Mouse (Mus musculus) left cerebral cortex, postnatal 36 days (tissue): ENCODE measurements at regions not wholly inside any gene's neighbourhood (a gene's known extent, or its start where the extent isn't known, plus 50 kb on each side); places are given as distances from the start of the nearest gene placed in this dataset.

Experiments used
- DNase-seq, 2 experiments: peaks; one replicate each; pipeline ENCODE4 v3.0.0; 2021 to 2022; ENCODE audit warnings: low spot score in 2 of 2, mixed read lengths in 1 of 2
- intact Hi-C: fragments of 180-260 bp; cut with DNase I; formaldehyde crosslinking; loops from one replicate; pipeline ENCODE4 v1.15.1; 2025

GRCm38 (mm10) chr11:89247991-89248390 is 54.1 kb downstream of the Nog start:
- intact Hi-C loops = no loop called here
- no peak for DNase-seq

GRCm38 (mm10) chr11:89243370-89243769 is 58.8 kb downstream of the Nog start:
- peak in 1 of 2 experiments; percentile 17 for DNase-seq

GRCm38 (mm10) chr11:89242130-89242529 is 60.0 kb downstream of the Nog start:
- intact Hi-C loops = no loop called here
- DNase-seq = no peak

More at GRCm38 (mm10) chr11:89243370-89243769, 58.8 kb downstream of the Nog start:
- intact Hi-C loops = loop anchor here (1.0 kb wide), 1 partner anchor 60 kb away; no protein-coding TSS in a partner anchor

DNA sequence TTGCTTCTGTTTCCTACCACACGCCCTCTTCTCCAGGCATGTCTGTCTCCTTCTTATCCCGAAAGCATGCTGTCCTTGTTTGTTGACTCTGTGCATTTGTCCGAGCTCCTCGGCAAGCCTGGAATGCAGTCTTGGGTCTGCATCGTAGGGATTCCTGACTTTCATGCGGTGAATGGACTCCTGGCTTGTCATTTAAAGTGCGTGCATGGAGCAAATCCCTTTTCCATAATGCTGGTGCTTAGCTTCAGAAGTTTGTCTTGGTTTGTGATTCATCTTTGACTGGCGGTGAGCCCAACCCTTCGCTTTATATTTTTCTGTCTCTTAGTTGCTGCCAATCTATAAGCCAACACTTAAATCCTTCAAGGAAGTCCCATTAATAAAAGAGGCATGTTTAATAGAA is 62.2 kb downstream of the Nog start:
- intact Hi-C loops = no loop called here
- DNase-seq = no peak

DNA sequence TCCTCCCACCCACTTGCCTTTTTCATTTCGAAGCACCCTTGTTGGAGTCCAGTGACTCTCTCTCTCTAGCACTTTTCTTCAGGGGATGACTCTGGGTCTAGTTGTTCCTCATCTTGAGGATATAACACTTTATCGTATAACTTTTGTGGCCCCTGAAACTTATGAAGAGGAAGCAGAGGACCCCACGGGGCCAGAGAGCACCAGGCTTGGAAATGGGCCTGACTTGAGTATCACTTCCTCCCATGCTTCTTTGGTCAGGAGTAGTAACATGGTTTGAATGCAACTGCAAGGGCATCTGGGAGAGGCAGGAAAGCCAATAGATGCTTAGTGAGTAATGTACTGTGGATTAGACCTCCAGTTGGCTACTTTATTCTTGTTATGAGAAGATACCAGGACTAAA is 65.2 kb downstream of the Nog start:
- intact Hi-C loops = no loop called here
- no peak for DNase-seq

GRCm38 (mm10) chr11:89232884-89233480 is 69.2 kb downstream of the Nog start:
- intact Hi-C loops = no loop called here
- no peak for DNase-seq

- DNase-seq = no peak
- intact Hi-C loops = no loop called here
These were observed 72.4 kb downstream of the Nog start for GRCm38 (mm10) chr11:89229726-89230125.

- DNase-seq = no peak
- intact Hi-C loops = no loop called here
These were observed 88.9 kb downstream of the Nog start for GRCm38 (mm10) chr11:89213204-89213603.

DNA sequence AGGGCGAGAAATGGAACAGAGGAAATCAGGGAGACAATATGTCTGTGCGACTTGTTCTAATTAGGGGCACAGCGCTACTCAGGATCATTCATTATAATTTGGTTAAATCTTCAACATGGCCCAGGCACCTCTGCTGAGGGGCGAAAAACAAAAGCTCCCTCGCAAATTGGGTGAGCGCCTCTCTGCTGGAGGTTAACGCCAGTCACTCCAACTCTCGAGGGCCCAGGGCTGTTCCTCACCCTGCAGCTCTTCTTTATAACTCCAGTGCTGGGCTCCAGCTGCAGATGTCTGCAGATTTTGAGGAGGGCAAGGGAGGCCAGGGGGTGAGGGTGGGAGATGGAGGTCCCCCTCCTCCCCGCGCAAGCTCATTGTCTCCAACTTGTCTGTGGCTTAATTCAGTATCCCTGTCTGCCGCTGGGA is 92.6 kb downstream of the Nog start:
- intact Hi-C loops = no loop called here
- no peak for DNase-seq

DNA sequence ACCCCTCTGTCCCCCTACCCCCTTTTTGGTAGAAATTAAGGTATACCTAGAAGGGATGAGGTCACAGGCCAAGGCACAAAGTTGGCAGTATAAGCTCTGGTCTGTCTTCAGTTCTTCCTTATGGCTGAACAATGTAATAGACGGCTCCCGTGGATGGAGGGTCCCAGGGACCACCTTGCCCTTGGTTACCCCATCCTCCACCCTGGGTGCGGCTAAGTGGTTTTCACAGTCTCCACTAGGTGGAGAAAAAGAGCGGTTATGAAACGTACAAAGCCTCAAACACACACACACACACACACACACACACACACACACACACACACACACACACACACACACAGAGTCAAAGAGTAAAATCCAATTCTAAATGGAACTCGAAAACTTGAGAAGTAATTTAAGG is 93.1 kb downstream of the Nog start:
- no peak for DNase-seq
- intact Hi-C loops = no loop called here

DNA sequence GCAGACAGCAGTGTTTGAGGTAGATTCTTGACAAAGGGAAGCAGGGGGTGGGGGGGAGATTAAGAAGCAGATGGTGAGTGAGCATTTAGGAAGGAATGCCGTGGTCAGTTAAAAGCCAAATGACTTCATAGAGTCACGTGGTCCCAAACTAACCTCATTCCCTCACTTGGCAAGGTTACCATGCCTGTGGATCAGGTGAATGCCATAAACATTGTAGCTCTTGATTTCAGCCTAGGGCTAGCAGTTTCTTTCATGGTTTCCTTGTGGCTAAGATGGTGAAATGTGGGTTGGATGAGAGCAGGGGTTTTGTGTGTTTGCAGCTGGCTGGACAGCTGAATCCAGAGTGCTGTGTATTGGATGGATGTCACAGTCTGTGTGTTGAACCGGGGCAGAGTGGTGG is 95.3 kb downstream of the Nog start:
- intact Hi-C loops = no loop called here
- no peak for DNase-seq

GRCm38 (mm10) chr11:89204948-89205545 is 97.1 kb downstream of the Nog start:
- intact Hi-C loops = no loop called here
- no peak for DNase-seq

- DNase-seq = no peak
- intact Hi-C loops = no loop called here
These were observed 101.7 kb downstream of the Nog start for GRCm38 (mm10) chr11:89200458-89200857.

DNA sequence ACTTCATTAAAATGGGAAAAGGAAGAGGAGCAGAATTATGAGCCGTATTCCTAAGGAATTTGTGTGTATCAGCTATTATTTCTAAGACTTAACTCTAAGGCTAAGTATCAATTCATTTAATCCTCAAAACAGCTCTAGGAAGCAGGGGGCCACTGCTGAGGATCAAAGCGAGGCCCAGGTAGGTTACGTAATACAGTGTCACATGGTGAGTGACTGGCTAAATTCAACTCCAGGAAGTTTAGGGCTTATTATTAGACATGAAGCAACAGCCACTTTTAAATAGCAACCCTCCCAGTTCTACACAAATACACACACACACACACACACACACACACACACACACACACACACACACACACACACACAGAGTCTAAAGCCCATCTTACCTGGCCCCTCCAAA is 109.3 kb downstream of the Nog start:
- intact Hi-C loops = no loop called here
- DNase-seq = no peak

GRCm38 (mm10) chr11:89186911-89187621 is 113.4 kb downstream of the Gm525 start:
- peak; percentile 40 to 60 for DNase-seq
- intact Hi-C loops = no loop called here

DNA sequence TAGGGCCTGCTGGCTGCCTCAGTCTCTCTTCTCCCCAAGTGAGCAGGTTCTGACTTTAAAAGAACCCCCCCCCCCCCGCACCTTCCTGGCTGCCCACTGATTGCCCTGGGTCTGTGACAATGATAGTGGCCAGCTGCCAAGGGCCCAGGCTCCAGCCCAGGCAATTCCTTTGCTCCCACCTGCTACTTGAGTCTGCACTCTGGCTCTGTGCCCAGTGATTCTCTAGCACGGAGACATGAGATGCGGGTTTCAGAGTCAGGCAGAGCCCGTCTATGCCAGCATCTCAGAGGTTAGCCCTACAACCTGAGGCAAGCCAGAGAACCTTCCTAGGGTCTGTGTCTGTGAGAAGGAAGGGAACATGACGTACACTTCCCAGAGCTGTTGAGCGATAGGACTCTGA is 112.2 kb downstream of the Gm525 start:
- no peak for DNase-seq
- intact Hi-C loops = no loop called here

- no peak for DNase-seq
- intact Hi-C loops = no loop called here
These were observed 107.8 kb downstream of the Gm525 start for GRCm38 (mm10) chr11:89181471-89181870.

GRCm38 (mm10) chr11:89178436-89178835 is 104.8 kb downstream of the Gm525 start:
- intact Hi-C loops = no loop called here
- no peak for DNase-seq

DNA sequence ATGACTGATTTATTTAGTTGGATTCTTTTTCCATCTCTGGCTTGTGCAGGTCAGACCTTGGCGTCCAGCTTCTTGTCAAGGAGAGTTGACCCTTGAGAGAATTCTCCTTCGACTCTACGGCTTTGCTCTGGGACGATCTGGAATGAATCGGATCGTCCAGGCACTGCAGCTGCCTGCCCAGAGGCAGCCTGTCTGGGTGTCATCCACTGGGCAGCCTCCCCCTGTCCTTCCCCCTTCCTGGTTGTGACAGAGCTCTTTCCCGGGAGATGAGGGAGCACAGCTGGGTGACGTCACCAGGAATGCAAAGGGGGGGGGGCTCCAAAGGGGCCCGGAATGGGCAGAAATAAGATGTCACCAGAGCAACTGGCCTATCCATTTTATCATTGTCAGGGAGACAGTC is 101.9 kb downstream of the Gm525 start:
- no peak for DNase-seq
- intact Hi-C loops = no loop called here

DNA sequence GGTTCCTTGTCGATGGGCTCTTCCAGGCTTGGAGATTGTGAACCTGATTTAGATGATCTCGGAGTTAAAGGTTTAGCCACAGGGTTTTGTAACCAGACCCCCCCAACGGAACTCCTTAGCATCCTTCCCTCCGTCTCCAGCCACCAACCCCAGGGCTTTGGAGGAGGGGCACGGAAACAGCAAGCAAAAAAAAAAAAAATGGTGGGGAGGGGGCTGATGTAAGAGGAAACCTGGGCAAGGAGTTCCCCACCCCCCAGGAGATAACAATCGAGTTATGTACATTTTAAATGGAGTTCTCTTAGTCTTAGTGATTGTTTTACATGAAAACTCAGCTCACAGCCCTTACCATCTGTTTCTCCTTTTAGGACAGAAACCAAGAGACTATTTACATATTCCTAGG is 101.3 kb downstream of the Gm525 start:
- intact Hi-C loops = no loop called here
- no peak for DNase-seq

DNA sequence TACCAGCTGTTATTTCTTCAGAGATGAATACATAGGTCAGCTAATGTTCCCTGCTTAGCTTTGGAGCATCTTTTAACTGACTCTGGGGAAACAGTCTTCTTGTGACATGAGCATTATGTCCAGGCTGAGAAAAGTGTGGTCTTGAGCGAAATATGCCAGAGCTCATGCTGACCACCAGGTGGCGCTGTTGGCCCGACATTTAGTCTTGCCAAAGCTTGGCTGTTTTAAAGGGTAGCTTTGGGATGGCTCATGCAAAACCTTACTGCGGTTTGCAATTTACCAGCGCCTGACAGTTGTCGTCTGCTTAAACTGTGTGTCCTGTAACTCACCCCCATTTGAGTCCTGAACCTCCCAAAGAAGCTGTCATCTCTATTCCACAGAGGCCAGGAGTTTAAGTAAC is 91.6 kb downstream of the Gm525 start:
- DNase-seq = peak; percentile 78 to 79
- intact Hi-C loops = loop anchor here (1.0 to 10.0 kb wide), 3 partner anchors 138 to 760 kb away; no protein-coding TSS in a partner anchor
